Mouse (Mus musculus): ENCODE data around the gene Actg2.
"Not testable (repeated sequence)": the region's sequence is repeated elsewhere in the genome, so short reads cannot be mapped to it uniquely, and the experiment has no call there.

Actg2 gene

GRCm38 (mm10) chr6:83536028-83536794 is at the start of gene Actg2:
Gene Actg2, minus strand, starts transcription at chr6:83536265.
- DNase-seq (ENCODE audit: low spot score): no peak

GRCm38 (mm10) chr6:83585328-83585727 is 49.3 kb upstream of the Actg2 start:
- not testable (repeated sequence) for DNase-seq (ENCODE audit: low spot score)

GRCm38 (mm10) chr6:83583591-83583990 is 47.5 kb upstream of the Actg2 start:
- no peak for DNase-seq (ENCODE audit: low spot score)

- DNase-seq (ENCODE audit: low spot score): no peak
Observed at GRCm38 (mm10) chr6:83582938-83583270, 46.8 kb upstream of the Actg2 start.

GRCm38 (mm10) chr6:83582135-83582937 is 46.3 kb upstream of the Actg2 start:
- no peak for DNase-seq (ENCODE audit: low spot score)

GRCm38 (mm10) chr6:83577534-83577933 is 41.5 kb upstream of the Actg2 start:
- DNase-seq (ENCODE audit: low spot score): no peak

GRCm38 (mm10) chr6:83575609-83576008 is 39.5 kb upstream of the Actg2 start:
- no peak for DNase-seq (ENCODE audit: low spot score)

GRCm38 (mm10) chr6:83572671-83573070 is 36.6 kb upstream of the Actg2 start, which contains the start of gene Stambp:
Gene Stambp, minus strand, starts transcription at chr6:83572729.
- DNase-seq (ENCODE audit: low spot score): no peak

GRCm38 (mm10) chr6:83571840-83572667 is 36.0 kb upstream of the Actg2 start:
- peak; percentile 88 for DNase-seq (ENCODE audit: low spot score)

GRCm38 (mm10) chr6:83568901-83569862 is 33.1 kb upstream of the Actg2 start:
- DNase-seq (ENCODE audit: low spot score): no peak

GRCm38 (mm10) chr6:83555972-83556371 is 19.9 kb upstream of the Actg2 start:
- DNase-seq (ENCODE audit: low spot score): no peak

GRCm38 (mm10) chr6:83548346-83548745 is 12.3 kb upstream of the Actg2 start:
- DNase-seq (ENCODE audit: low spot score): no peak

- no peak for DNase-seq (ENCODE audit: low spot score)
Observed at GRCm38 (mm10) chr6:83545778-83546177, 9.7 kb upstream of the Actg2 start.

- DNase-seq (ENCODE audit: low spot score): no peak
Observed at GRCm38 (mm10) chr6:83541756-83542456, 5.8 kb upstream of the Actg2 start.

- no peak for DNase-seq (ENCODE audit: low spot score)
Observed at GRCm38 (mm10) chr6:83540017-83540416, 4.0 kb upstream of the Actg2 start.

- no peak for DNase-seq (ENCODE audit: low spot score)
Observed at GRCm38 (mm10) chr6:83536795-83537059, 662 bp upstream of the Actg2 start.

GRCm38 (mm10) chr6:83532608-83533007 is 3.5 kb downstream of the Actg2 start:
- DNase-seq (ENCODE audit: low spot score): no peak

- peak; percentile 38 for DNase-seq (ENCODE audit: low spot score)
Observed at GRCm38 (mm10) chr6:83523194-83523593, 12.9 kb downstream of the Actg2 start.

- DNase-seq (ENCODE audit: low spot score): no peak
Observed at GRCm38 (mm10) chr6:83521784-83522183, 14.3 kb downstream of the Actg2 start.

- no peak for DNase-seq (ENCODE audit: low spot score)
Observed at GRCm38 (mm10) chr6:83518637-83519036, 17.4 kb downstream of the Actg2 start.

GRCm38 (mm10) chr6:83515172-83515571 is 20.9 kb downstream of the Actg2 start:
- no peak for DNase-seq (ENCODE audit: low spot score)

Data from yolk sac, embryonic 10.5 days (tissue).